Mouse (Mus musculus): Measurements from ENCODE around the gene Tmbim1.

DNA sequence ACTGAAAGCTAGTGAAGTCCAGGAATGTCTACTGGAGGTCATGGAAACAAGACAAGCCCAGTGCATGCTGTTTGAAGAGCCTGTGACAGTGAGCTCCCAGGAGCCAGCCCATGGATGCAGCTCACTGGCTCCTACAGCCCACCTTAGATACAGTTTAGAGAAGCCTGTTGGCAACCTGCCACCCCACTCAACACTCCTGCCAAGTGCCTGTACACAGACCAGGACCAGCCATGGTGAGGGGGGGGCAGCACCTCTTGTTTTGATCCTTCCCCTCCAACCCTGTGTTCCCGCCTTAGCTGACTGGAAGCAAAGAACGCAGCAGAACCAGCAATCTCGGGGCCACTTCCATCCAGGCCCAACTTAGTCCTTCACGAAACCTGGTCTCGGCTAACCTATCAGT lies 15.3 kb downstream of the Tmbim1 start:
- no peak for TF ChIP-seq POLR2A (IDR thresholded peaks at IDR 0.05; ENCODE audit: borderline replicate concordance, extremely low read depth, low read depth, low read length)
- no peak for TF ChIP-seq CTCF (IDR thresholded peaks at IDR 0.05; ENCODE audit: insufficient read depth, low read length)
